Mouse (Mus musculus) MEL (cell line): ENCODE measurements around the gene Pde11a.

Experiments
- CTCF ChIP-seq, 3 experiments: IDR thresholded peaks in 2 of 3; conservative IDR thresholded peaks in 1 of 3; 2 replicates each; pipeline ENCODE4 v1.5.1; 2011 to 2012; ENCODE audit warnings: low read length in 3 of 3, low read depth in 2 of 3, mild to moderate bottlenecking in 2 of 3, improper control_type of control experiment in 1 of 3, inconsistent platforms in 1 of 3, mixed read lengths in 1 of 3, moderate library complexity in 1 of 3; ENCODE audit not compliant: control insufficient read depth in 1 of 3, insufficient read depth in 1 of 3, poor library complexity in 1 of 3, severe bottlenecking in 1 of 3
- EP300 ChIP-seq, 2 experiments: IDR thresholded peaks; 2 replicates each; pipeline ENCODE4 v1.6.1; 2011; ENCODE audit warnings: improper control_type of control experiment in 2 of 2, low read length in 2 of 2, low read depth in 1 of 2, mild to moderate bottlenecking in 1 of 2
- HCFC1 ChIP-seq: IDR thresholded peaks from 2 replicates; pipeline ENCODE4 v1.6.1; 2012; ENCODE audit warnings: low read depth, mild to moderate bottlenecking, inconsistent platforms, low read length, improper control_type of control experiment, moderate library complexity
- KAT2A ChIP-seq: conservative IDR thresholded peaks from 2 replicates; pipeline ENCODE4 v1.6.1; 2012; ENCODE audit warnings: low read depth, low read length, improper control_type of control experiment, inconsistent platforms
- MEF2A ChIP-seq: IDR thresholded peaks from 2 replicates; pipeline ENCODE4 v1.6.1; 2014; ENCODE audit warnings: low read depth, mild to moderate bottlenecking, inconsistent platforms, low read length, improper control_type of control experiment; ENCODE audit not compliant: poor library complexity, insufficient replicate concordance, severe bottlenecking; ENCODE audit errors: extremely low read depth
- MXI1 ChIP-seq: IDR thresholded peaks from 2 replicates; pipeline ENCODE4 v1.6.1; 2011; ENCODE audit warnings: mild to moderate bottlenecking, low read depth, low read length, improper control_type of control experiment
- MYB ChIP-seq: IDR thresholded peaks from 2 replicates; pipeline ENCODE4 v1.6.1; 2011; ENCODE audit warnings: mild to moderate bottlenecking, low read depth, low read length, improper control_type of control experiment
- POLR2A ChIP-seq, 2 experiments: IDR thresholded peaks; 2 replicates each; pipeline ENCODE4 v1.6.1; 2011 to 2012; ENCODE audit warnings: low read length in 2 of 2, mild to moderate bottlenecking in 2 of 2, control low read depth in 1 of 2, improper control_type of control experiment in 1 of 2, low read depth in 1 of 2, moderate library complexity in 1 of 2; ENCODE audit not compliant: control insufficient read depth in 1 of 2, insufficient read depth in 1 of 2, poor library complexity in 1 of 2
- POLR2AphosphoS2 ChIP-seq: IDR thresholded peaks from 2 replicates; pipeline ENCODE4 v1.6.1; 2011; ENCODE audit warnings: low read length, improper control_type of control experiment
- RCOR1 ChIP-seq: IDR thresholded peaks from 2 replicates; pipeline ENCODE4 v1.6.1; 2012; ENCODE audit warnings: low read depth, mild to moderate bottlenecking, inconsistent platforms, low read length, improper control_type of control experiment
- USF1 ChIP-seq: IDR thresholded peaks from 2 replicates; pipeline ENCODE4 v1.6.1; 2014; ENCODE audit warnings: low read depth, mild to moderate bottlenecking, inconsistent platforms, low read length, improper control_type of control experiment, moderate library complexity
- ZC3H11A ChIP-seq: IDR thresholded peaks from 2 replicates; pipeline ENCODE4 v1.6.1; 2012; ENCODE audit warnings: low read depth, mild to moderate bottlenecking, inconsistent platforms, low read length, improper control_type of control experiment
- ZKSCAN1 ChIP-seq: IDR thresholded peaks from 2 replicates; pipeline ENCODE4 v1.6.1; 2012; ENCODE audit warnings: low read depth, mild to moderate bottlenecking, inconsistent platforms, low read length, improper control_type of control experiment, moderate library complexity
- ZNF384 ChIP-seq: IDR thresholded peaks from 2 replicates; pipeline ENCODE4 v1.6.1; 2012; ENCODE audit warnings: low read depth, mild to moderate bottlenecking, inconsistent platforms, low read length, improper control_type of control experiment

DNA sequence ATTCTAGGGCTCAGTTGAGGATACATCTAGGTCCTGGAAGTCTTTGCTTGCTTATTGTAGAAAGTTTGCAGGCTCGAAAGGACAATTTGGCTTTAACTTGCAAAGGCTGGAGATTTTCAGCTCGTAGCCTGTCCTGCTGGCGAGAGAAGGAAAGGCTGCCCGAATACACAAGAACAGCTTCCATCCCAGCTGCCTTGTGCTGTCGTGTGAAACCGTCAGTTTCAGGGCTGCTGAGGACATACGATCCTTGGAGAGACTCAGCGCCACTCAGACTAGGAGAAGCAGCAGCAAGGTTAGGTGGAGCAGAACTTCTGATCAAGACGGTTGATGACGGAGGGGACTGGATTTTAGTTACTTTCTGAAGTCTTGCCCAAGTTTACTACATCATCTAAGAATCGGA lies 287.2 kb downstream of the Pde11a start:
- TF ChIP-seq EP300 (IDR thresholded peaks at IDR 0.05; ENCODE audit: low read depth in 1 of 2, low read length in 2 of 2) = no peak
- TF ChIP-seq CTCF (IDR thresholded peaks at IDR 0.05 in 2 of 3, conservative IDR thresholded peaks at IDR 0.05 in 1 of 3; ENCODE audit: control insufficient read depth in 1 of 3, insufficient read depth in 1 of 3, low read depth in 2 of 3, low read length in 3 of 3, poor library complexity in 1 of 3, severe bottlenecking in 1 of 3) = no peak
- TF ChIP-seq MEF2A = no peak
- no peak for TF ChIP-seq POLR2A (IDR thresholded peaks at IDR 0.05; ENCODE audit: control insufficient read depth in 1 of 2, insufficient read depth in 1 of 2, low read depth in 1 of 2, low read length in 2 of 2, poor library complexity in 1 of 2)
- no peak for TF ChIP-seq POLR2AphosphoS2
- no peak for TF ChIP-seq ZNF384
- no peak for TF ChIP-seq MYB
- TF ChIP-seq KAT2A = no peak
- no peak for TF ChIP-seq USF1
- no peak for TF ChIP-seq RCOR1
- no peak for TF ChIP-seq HCFC1
- TF ChIP-seq ZKSCAN1 = no peak
- TF ChIP-seq MXI1 = no peak
- no peak for TF ChIP-seq ZC3H11A
